Mouse (Mus musculus) cerebellum, postnatal 14 days (tissue): Measurements from ENCODE around the gene Crtc2.
"Not testable (repeated sequence)": the region's sequence is repeated elsewhere in the genome, so short reads cannot be mapped to it uniquely, and the experiment has no call there.

Source experiments
- DNase-seq, 2 experiments: peaks; one replicate each; pipeline ENCODE4 v3.0.0; 2021; ENCODE audit warnings: mixed read lengths in 2 of 2

Crtc2 gene

GRCm38 (mm10) chr3:90266901-90267775 is 13.2 kb downstream of the Crtc2 start:
- DNase-seq: no peak

GRCm38 (mm10) chr3:90268190-90268589 is 14.2 kb downstream of the Crtc2 start:
- no peak for DNase-seq

- no peak for DNase-seq
Observed at GRCm38 (mm10) chr3:90268971-90269370, 15.0 kb downstream of the Crtc2 start.

GRCm38 (mm10) chr3:90270784-90271183 is 16.8 kb downstream of the Crtc2 start:
- no peak for DNase-seq

GRCm38 (mm10) chr3:90272170-90272569 is 18.2 kb downstream of the Crtc2 start:
- DNase-seq: no peak

- no peak for DNase-seq
Observed at GRCm38 (mm10) chr3:90273855-90274254, 19.9 kb downstream of the Crtc2 start.

- peak; percentile 79 to 88 for DNase-seq
Observed at GRCm38 (mm10) chr3:90275286-90275685, 21.3 kb downstream of the Crtc2 start.

- peak; percentile 39 to 52 for DNase-seq
Observed at GRCm38 (mm10) chr3:90276858-90277257, 22.9 kb downstream of the Crtc2 start.

- peak; percentile 79 to 90 for DNase-seq
Observed at GRCm38 (mm10) chr3:90277793-90278192, 23.8 kb downstream of the Crtc2 start.

GRCm38 (mm10) chr3:90278211-90278610 is 24.2 kb downstream of the Crtc2 start:
- no peak for DNase-seq

- no peak for DNase-seq
Observed at GRCm38 (mm10) chr3:90279216-90279615, 25.3 kb downstream of the Crtc2 start.

- DNase-seq: no peak
Observed at GRCm38 (mm10) chr3:90279743-90280142, 25.8 kb downstream of the Crtc2 start.

GRCm38 (mm10) chr3:90280708-90281107 is 26.7 kb downstream of the Crtc2 start:
- no peak for DNase-seq

GRCm38 (mm10) chr3:90284150-90284549 is 30.2 kb downstream of the Crtc2 start:
- DNase-seq: no peak

GRCm38 (mm10) chr3:90289403-90289802 is 35.4 kb downstream of the Crtc2 start:
- DNase-seq: not testable (repeated sequence)

- no peak for DNase-seq
Observed at GRCm38 (mm10) chr3:90290602-90291001, 36.6 kb downstream of the Crtc2 start.

- no peak for DNase-seq
Observed at GRCm38 (mm10) chr3:90291982-90292344, 38.0 kb downstream of the Crtc2 start.

- peak; percentile 99 for DNase-seq
Observed at GRCm38 (mm10) chr3:90292345-90293275, 38.6 kb downstream of the Crtc2 start, which contains the start of gene Gatad2b. TSS of gene Gatad2b (plus strand) at chr3:90293178.

GRCm38 (mm10) chr3:90293352-90294063 is 39.5 kb downstream of the Crtc2 start:
- peak; percentile 80 to 93 for DNase-seq

- no peak for DNase-seq
Observed at GRCm38 (mm10) chr3:90294064-90294440, 40.1 kb downstream of the Crtc2 start.

- no peak for DNase-seq
Observed at GRCm38 (mm10) chr3:90294651-90295050, 40.7 kb downstream of the Crtc2 start.

- DNase-seq: no peak
Observed at GRCm38 (mm10) chr3:90305801-90306200, 51.8 kb downstream of the Crtc2 start.

- DNase-seq: no peak
Observed at GRCm38 (mm10) chr3:90309589-90309988, 55.6 kb downstream of the Crtc2 start.
